Mouse (Mus musculus) megakaryocyte, embryonic 14.5 days (primary cell): ENCODE data around the gene Cyp2c54.

Experiments used
- FLI1 ChIP-seq: IDR thresholded peaks from 2 replicates; pipeline ENCODE4 v1.6.1; 2012; ENCODE audit warnings: low read length, inconsistent platforms, mixed read lengths
- GATA1 ChIP-seq: IDR thresholded peaks from 3 replicates; pipeline ENCODE4 v1.6.1; 2012; ENCODE audit warnings: mixed read lengths, low read length, inconsistent platforms, borderline replicate concordance

DNA sequence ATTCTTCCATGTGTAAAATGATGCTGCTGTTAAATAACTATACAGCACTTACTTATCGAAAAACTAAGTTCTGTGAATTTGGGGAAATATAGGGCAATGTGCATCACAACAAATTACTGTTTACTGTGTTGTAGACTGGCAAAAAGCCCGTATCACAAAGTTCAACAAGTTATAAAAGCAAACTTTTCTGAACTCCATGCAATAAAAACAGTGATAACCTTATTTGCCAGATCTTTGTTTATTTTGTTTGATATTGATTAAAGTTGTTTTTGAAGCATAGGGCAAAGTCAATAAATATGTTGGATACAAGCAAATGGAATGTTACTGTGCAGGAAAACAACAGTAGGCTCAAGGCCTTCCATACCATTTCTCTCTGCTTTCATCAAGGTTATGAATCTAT is 84.2 kb downstream of the Cyp2c54 start:
- TF ChIP-seq GATA1: no peak
- TF ChIP-seq FLI1: no peak
